Mouse (Mus musculus) frontal cortex, postnatal 25 days (tissue): Measurements from ENCODE around the gene Gm27027.

Experiments used
- DNase-seq, 2 experiments: peaks; one replicate each; pipeline ENCODE4 v3.0.0; 2022; ENCODE audit warnings: low spot score in 2 of 2

Gene Gm27027

DNA sequence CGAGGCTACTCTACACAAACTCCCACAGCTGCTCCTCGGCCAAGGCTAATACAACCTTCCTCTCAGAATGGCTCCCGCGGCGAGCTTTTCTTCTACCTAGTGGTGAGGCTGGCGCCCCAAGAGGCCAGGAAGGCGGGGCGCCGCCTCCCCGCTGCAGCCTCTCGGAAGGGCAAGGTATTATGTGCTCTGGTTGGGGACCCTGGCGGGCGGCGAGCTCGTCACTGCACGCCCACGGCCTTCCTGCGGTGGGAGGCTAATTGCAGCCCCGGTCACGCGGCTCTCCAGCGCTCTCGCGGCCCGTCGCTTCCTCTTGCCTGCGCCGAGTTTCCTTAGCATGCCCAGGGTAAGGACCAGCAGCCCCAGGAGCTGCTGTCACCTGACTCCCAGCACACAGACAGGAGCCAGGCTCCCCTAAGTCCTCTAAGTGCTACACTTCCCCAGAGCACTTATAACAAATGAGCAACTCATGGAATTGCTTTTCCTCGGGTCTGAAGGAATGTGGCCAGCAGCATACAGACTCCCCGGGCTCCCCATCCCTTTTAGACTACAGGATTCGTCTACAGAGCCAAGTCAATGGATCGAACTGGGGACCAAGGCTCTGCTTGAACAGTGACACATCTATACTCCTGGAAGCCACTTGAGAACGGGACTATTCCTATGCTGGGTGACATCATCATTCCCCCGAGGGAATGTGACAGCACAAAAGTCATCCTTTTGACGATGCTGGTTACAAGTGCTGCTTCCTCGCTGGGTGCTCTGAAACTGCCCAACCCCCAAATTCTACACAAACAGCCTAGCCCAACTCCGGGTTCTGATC, 19.5 kb downstream of the Gm27027 start:
- DNase-seq = peak in 1 of 2 experiments; percentile 35

GRCm38 (mm10) chr2:93975526-93976435, 20.4 kb downstream of the Gm27027 start:
- DNase-seq = no peak

DNA sequence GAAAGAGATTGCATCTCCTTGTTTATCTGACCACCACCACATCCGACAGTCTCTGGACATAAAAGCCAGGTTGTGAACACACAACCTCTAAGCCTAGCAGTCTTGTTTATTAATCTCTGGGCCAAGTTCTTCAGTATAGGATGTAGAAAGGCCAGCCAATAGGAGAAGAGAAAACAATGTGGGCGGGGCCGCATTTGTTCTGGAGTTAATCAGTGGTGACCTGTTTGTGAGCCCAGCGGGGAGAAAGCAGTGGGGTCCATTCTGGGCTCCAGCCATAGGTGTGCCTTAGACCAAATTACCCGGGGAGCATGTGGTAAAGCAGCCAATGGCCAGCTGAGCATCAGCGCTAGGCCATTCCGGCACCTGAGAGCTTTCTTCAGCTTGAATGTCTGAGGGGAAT, 21.1 kb downstream of the Gm27027 start:
- no peak for DNase-seq

- no peak for DNase-seq
These were observed 24.5 kb downstream of the Gm27027 start for GRCm38 (mm10) chr2:93971647-93972046.

DNA sequence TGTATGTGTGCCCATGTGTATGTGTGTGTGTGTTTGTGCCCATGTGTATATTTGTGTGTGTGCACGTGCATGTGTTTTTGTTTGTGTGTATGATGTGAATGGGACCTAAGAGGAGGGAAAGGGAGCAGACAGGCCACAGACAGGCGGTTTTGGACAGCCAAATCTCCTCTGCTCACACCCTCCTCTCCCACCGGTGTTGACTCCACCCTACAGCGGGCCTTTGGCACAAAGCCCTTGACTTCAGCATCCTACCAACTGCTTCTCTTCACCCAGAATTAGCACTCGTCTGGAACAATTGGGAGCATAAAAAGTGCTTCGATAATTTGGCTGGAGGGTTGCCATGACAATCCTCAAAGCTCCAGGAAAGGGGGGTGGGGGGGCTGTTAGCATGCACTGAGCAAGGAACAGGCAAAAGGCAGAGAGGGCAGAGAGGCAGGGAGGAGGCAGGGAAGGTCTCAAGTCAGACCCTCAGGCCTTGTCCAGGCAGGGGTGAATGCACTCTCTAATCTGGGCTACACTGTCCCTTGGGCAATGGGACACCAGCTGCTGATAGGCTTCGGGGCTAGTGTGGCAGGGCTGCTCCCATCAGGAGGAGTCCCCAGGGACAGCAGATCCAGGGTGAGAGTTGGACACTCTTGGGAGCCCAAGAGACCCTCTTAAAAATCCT, 31.5 kb downstream of the Gm27027 start:
- no peak for DNase-seq

DNA sequence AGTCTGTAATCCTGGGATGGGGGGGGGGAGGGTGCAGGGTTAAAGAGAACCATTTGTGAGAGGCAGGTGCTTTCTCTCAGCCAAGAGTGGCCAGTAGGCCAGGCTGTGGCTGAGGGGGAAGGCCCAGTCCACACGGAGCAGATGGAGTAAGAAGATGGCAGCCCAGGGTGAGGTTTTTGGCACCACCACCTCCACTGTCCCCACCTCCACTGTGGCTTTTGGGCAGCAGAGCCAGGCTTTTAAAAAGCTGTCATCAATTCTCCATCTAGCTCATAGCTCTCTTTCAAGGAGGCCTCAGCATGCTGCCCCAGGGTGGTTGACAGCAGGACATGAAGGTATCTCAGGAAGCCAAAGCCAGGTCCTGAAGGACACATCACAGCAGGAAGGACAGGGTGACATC, 32.4 kb downstream of the Gm27027 start:
- no peak for DNase-seq

- no peak for DNase-seq
These were observed 34.4 kb downstream of the Gm27027 start for GRCm38 (mm10) chr2:93961716-93962115.

DNA sequence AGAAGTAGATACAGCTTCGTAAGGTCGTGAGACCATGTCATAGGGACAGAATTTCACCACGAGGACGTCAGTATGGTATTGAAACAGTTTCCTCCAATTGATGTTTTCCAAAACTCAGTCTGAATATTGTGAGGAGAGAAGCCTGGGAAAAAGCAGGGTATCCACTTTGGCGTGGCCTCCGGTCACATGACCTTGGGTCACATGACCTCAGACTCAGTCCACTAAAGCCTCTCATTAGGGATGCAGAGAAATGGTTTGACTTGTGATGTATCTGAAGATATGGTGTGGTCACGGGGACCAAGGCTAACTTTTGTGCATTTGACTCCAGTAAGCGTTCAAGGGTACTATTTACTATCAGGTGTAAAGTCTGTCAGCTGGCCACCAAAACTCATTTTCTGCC, 36.8 kb downstream of the Gm27027 start:
- DNase-seq = no peak

DNA sequence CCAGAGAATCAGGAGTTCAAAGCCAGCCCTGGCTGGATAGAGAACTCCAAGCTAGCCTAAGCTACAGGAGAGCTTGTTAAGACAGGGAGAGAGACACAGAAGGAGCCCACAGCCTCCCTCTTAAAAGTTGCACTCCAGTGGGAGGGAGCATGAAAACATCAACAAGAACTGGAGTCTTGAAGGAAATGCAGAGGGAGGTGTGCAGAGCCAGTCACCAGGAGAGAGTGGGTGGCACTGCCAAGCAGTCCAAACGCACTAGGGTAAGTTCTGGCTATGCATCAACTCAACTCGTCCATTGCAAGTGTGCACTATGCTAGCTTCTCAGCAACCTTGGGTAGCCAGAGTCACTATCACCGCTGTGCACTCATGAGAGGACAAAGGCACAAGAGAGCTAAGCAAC, 37.9 kb downstream of the Gm27027 start:
- DNase-seq = no peak

DNA sequence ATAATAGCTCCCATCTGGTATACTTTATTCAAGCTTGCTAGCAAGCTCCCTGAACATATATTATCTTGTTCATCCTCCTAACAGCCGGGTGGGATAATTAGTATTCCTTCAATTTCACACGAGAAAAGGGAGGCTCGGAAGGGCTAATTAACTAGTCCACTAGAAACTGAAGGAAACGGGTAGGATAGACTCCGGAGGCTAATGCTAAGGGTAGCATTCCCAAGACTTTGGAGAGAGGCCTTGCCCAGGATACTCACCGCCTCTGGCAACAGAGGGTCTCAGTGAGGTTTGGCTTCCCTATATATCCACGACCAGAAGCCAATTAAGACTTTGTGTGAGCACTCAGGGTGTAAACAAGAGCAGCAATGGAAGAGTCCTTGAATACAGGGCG, 38.4 kb downstream of the Gm27027 start:
- no peak for DNase-seq

DNA sequence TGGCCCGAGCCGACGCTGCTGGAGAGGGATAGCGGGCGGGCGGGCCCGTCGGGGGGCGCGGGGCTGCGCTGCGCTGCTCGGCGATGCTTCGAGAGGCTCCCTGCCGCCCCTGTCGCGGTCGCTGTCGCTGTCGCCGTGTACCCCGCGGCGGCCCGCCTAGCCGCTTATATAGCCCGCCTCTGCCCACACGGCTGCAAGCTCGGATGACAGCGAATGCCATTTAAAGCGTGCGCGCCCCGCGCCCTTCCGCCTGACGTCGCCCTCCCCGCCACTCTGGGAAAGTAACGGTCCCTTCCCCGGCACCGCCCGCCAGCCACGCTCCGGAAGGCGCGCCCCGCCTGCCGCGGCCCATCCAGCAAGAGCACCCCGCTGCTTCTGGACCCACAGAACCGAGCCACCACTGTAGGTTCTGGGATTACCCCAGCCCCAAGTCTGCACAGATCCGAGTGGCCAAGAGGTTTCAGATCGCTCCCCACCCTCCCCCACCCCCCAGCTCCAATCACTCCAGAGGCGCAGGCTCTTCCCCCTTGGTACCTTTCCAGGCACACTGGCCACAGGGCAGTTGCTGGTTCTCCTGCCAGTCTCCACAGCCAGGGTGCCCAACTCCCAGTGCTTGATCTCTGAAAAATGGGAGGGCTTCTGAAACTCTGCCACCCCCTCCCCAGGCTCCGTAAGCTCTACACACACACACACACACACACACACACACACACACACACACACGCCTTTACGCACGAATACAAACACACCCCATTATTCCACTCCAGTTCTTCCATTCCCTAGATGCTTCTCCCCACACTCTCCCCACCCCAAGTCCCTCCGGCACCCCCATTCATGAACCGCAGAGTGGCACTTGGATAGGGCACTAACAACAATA, 39.0 kb downstream of the Gm27027 start, which contains the start of gene Gm13889:
Gm13889 (minus strand) TSS at position 294 of the 877 bp plus-strand sequence.
- DNase-seq = peak; percentile 76 to 78

GRCm38 (mm10) chr2:93956331-93956801, 39.8 kb downstream of the Gm27027 start:
- peak; percentile 40 to 53 for DNase-seq

DNA sequence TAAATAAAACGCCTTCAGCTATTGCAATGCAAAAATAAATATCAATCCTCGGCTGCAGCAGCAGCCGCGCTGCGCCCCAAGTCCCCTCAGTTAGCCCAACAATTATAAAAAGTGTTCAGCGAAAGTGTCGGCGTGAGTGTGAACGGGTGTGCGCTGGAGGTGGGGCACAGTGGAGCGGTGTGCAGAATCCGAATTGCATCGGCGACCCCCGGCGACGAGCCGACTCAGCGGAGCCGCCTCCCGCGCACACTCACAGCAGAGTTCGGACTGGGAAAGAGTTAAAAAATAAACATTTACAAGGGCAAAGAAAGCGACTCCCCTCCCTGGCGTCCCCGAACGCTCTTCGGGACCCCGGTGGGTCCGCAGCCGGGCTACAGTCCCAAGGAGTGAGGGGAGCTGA, 40.3 kb downstream of the Gm27027 start:
- no peak for DNase-seq

- DNase-seq = no peak
These were observed 41.2 kb downstream of the Gm27027 start for GRCm38 (mm10) chr2:93954781-93955578.

DNA sequence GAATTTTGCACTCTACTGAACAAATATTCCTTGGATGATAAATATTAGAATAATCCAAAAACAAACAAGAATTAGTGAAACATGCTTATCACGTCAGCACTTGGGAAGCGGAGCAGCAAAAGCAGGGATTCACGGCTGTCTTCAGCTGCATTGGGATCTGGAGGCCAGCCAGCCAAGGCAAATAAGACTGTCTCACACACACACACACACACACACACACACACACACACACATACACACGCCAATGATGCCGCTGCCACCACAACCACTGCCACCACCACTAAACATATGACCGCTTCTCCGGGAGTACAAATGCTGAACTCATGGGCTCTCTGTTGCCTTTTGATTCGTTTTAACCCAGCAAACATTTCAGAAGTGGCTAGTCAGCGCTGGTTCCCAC, 42.4 kb downstream of the Gm27027 start:
- no peak for DNase-seq

DNA sequence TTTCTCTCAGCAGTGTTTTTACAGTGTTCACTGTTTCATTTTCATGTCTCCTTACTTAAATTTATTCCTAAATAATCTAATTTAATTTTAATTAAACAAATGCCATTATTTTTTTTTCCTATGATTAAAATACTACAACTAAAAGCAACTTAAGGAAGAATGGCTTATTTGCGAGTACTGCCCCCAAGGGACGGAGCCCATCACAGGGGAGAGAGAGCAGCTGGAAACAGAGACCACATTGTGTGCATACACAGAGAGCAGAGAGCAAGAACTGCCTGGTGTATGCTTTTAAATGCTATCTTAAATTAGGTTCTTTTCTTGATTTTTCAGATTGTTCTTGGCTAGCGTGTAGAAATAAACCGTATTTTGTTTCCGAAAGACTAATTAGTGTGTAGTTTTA, 49.2 kb downstream of the Gm27027 start:
- DNase-seq = no peak

GRCm38 (mm10) chr2:93944855-93945254, 51.3 kb downstream of the Gm27027 start:
- no peak for DNase-seq

- DNase-seq = no peak
These were observed 52.1 kb downstream of the Gm27027 start for GRCm38 (mm10) chr2:93944099-93944498.

GRCm38 (mm10) chr2:93941670-93942069, 54.5 kb downstream of the Gm27027 start:
- DNase-seq = no peak

DNA sequence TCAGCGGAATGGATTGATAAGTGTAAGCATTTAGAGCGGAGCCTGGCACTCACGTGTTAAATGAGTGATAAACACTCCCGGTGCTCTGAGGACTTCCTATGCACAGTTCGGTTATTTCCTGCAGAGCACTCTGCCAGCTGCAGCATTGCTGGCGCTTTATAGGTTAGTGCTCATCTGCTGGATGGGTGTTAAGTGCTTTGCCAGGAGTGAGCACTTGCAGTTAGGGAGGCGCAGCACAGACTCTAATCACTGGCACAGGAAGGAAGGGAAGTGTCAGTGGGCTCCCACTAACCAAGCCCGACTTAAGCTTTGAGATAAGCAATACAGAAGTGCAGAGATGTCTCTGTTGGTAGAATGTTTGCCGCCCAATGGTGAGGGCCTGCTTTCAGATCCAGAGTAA, 57.6 kb downstream of the Gm27027 start:
- no peak for DNase-seq
